Mouse (Mus musculus) embryonic stem cell, embryonic (primary cell): ENCODE results near the gene Dio3.

ENCODE experiments used
- CTCF ChIA-PET, 4 experiments: fragments of 300-600 bp in 2 of 4; fragments of 350-600 bp in 2 of 4; sonication (Branson Sonifier 250); formaldehyde crosslinking; loops; one replicate each; lab custom pipeline; 2022; ENCODE audit warnings: inconsistent platforms in 2 of 4; lab: Charles Lee
- POLR2A ChIA-PET, 4 experiments: fragments of 300-600 bp in 2 of 4; fragments of 350-600 bp in 2 of 4; sonication (Branson Sonifier 250); formaldehyde crosslinking; loops; one replicate each; lab custom pipeline; 2022; ENCODE audit warnings: antibody characterized with exemption in 4 of 4, inconsistent platforms in 1 of 4; lab: Charles Lee

Gene Dio3

GRCm38 (mm10) chr12:110280373-110280772 is 1.5 kb downstream of the Dio3 start:
- CTCF ChIA-PET: interaction anchor here in 3 of 4 experiments (1.0 to 2.5 kb wide), 4 partner anchors 93 to 118 kb away, joined by 3 to 5 read pairs (median 4); no protein-coding TSS in a partner anchor
- POLR2A ChIA-PET: interaction anchor here in 2 of 4 experiments (0.5 to 4.5 kb wide), 11 partner anchors 29 to 1291 kb away, joined by 3 to 28 read pairs (median 3); no protein-coding TSS in a partner anchor

DNA sequence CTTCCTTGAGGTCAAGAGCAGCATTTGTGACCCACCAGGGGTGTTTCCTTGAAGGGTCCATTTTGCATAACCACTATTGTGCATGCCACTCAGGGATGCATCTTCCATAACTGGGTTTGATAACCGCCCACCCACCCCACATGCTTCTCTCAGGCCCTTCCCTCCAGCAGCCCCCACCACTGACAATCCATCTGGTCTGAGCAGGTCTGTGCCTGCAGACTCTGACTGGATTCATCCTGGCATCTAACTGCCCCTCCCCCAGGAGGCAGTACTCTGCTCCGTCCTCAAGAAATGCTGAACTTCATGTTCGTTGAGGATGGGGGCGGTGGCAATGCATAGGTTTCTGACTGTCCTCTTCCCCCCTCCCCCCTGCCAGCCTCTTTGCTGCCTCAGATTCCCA is 4.9 kb downstream of the Dio3 start:
- ChIA-PET POLR2A (interaction anchor here in 2 of 4 experiments (0.5 to 1.0 kb wide), 2 partner anchors 45 to 67 kb away, joined by 3 to 5 read pairs; no protein-coding TSS in a partner anchor), CTCF (interaction anchor here in 1 of 4 experiments (0.7 kb wide), 1 partner anchor 18 kb away, joined by 3 read pairs; no protein-coding TSS in a partner anchor)

DNA sequence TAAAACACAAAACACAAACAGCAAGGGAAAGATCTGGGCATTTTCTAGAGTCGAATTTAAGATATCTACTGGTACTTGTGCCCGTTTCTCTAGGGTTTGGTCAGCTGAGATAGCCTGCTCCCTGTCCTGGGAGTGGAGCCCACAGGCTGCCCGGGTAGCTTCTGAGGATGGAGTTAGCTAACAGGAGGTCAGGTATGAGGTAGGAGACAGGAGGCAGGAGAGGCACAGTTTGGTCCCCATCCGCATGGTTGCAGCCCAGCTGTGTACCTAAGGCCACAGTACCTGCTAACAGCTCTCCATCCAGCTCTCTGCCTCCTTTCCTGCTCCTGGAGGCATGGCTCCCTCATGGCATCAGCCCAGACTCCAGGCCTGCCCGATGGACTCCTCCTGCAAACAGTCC is 13.9 kb downstream of the Dio3 start:
- ChIA-PET CTCF (no interaction called here), POLR2A (interaction anchor here in 3 of 4 experiments (0.8 to 1.4 kb wide), 3 partner anchors 8 to 69 kb away, joined by 3 to 4 read pairs (median 3); partner anchors contain the start of gene Dio3 (in 1 of the 3))

DNA sequence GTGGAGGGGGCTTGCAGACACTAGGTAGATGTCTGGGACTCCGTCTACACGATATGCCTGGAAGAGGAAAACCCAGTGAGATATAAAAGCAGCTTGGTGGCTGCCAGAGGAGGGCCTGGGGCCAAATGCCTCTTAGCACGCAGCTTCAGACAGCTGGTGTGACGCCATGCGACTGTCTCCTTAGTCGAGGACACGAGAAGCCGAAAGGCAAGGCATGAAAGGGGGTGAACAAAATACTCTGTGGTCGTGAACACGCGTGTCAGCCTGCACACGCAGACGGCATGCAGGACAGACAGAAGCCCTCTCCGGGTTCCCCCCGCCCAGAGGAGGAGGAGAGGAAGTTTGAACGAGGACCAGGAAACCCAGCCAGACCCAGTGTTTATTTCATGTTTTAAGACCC is 16.0 kb downstream of the Dio3 start:
- CTCF ChIA-PET: interaction anchor here in 3 of 4 experiments (0.6 kb wide), 5 partner anchors 49 to 1833 kb away, joined by 3 to 8 read pairs (median 4); no protein-coding TSS in a partner anchor
- POLR2A ChIA-PET: interaction anchor here in 3 of 4 experiments (0.5 to 1.3 kb wide), 4 partner anchors 13 to 39 kb away, joined by 3 to 4 read pairs (median 3); no protein-coding TSS in a partner anchor

- POLR2A ChIA-PET: interaction anchor here in 1 of 4 experiments (0.6 to 1.6 kb wide), 2 partner anchors 17 to 1248 kb away, joined by 3 to 4 read pairs; no protein-coding TSS in a partner anchor
- CTCF ChIA-PET: interaction anchor here in 1 of 4 experiments (0.6 kb wide), 1 partner anchor 939 kb away, joined by 4 read pairs; no protein-coding TSS in a partner anchor
These were observed 19.8 kb downstream of the Dio3 start for GRCm38 (mm10) chr12:110298653-110299052.

- POLR2A ChIA-PET: interaction anchor here in 1 of 4 experiments (1.1 kb wide), 1 partner anchor 41 kb away, joined by 3 read pairs; the partner anchor contains the start of gene Dio3
These were observed 40.8 kb downstream of the Dio3 start for GRCm38 (mm10) chr12:110319696-110320095.

More at GRCm38 (mm10) chr12:110319696-110320095, 40.8 kb downstream of the Dio3 start:
- CTCF ChIA-PET: no interaction called here
